Mouse (Mus musculus): ENCODE data around the gene Abcc6. TPM values are rescaled to one million over a fixed set of nuclear protein-coding genes. Genes with fewer than 3 reads are reported as not detected.

Gene Abcc6
- polyA plus RNA-seq, 1 experiment, result not detected

DNA sequence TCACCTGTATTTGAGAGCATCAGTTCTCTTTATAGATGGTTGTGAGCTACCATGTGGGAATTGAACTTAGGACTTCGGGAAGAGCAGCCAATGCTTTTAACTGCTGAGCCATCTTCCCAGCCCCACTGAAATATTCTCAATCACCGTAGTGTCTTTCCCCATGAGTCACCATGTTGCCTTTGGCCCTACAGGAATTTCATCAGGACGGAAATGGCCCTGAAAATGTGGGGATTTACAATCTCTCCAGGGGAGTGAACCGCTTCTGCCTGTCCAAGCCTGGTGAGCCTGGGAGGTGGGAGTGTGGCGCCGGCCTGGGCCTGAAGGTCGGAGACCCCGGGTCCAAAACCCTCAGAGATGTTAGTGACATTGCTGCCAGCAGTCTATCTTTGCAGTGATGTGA is 30.6 kb upstream of the Abcc6 start:
- H3K4me3 ChIP-seq (ENCODE audit: low read depth, low read length), result no peak overlapping the region
- H3K9me3 ChIP-seq (replicated peaks; ENCODE audit: control insufficient read depth, insufficient read depth, low read length, poor library complexity, severe bottlenecking), result no peaks in the 10 kb centered on the region
- no peak overlapping the region for H3K27ac ChIP-seq (ENCODE audit: insufficient read depth, low read length)
- no peaks in the 10 kb centered on the region for H3K27me3 ChIP-seq (ENCODE audit: control insufficient read depth, insufficient read depth, low read length, poor library complexity, severe bottlenecking)
- peaks cover 35% of the 10 kb centered on the region for H3K36me3 ChIP-seq (ENCODE audit: control insufficient read depth, insufficient read depth, low read length, poor library complexity, severe bottlenecking)
- no peak overlapping the region for H3K9ac ChIP-seq (ENCODE audit: low read depth, poor library complexity, severe bottlenecking)
- no peak for TF ChIP-seq CTCF (IDR thresholded peaks at IDR 0.05; ENCODE audit: low read depth, low read length)
- H3K4me1 ChIP-seq (ENCODE audit: control insufficient read depth, insufficient read depth, low read length), result peaks cover 3% of the 10 kb centered on the region

DNA sequence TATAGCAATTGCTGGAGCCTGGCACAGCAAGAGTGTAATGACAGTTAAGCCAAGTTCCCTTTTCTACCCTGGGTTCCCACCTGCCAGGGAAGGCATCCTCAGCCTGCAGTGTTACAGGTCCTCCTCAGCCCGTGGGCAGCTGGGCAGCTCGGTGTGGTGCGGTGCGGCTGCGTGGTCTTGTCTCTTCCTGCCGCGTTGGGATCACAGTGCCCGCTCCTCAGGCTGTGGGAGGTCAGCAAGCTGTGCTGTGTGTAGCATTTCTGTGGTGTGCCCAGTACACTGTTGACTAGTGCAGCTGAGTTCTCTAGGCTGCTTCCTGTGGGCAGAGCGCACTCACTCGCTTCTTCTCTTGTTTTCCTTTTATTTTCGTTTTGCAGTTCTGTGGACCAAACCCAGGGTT is 28.8 kb upstream of the Abcc6 start:
- Histone ChIP-seq H3K9ac (ENCODE audit: low read depth, poor library complexity, severe bottlenecking) (no peak overlapping the region), H3K4me3 (ENCODE audit: low read depth, low read length) (no peak overlapping the region), H3K9me3 (replicated peaks; ENCODE audit: control insufficient read depth, insufficient read depth, low read length, poor library complexity, severe bottlenecking) (no peaks in the 10 kb centered on the region), H3K27me3 (ENCODE audit: control insufficient read depth, insufficient read depth, low read length, poor library complexity, severe bottlenecking) (no peaks in the 10 kb centered on the region), H3K27ac (ENCODE audit: insufficient read depth, low read length) (no peak overlapping the region), H3K4me1 (ENCODE audit: control insufficient read depth, insufficient read depth, low read length) (peaks cover 3% of the 10 kb centered on the region), H3K36me3 (ENCODE audit: control insufficient read depth, insufficient read depth, low read length, poor library complexity, severe bottlenecking) (peaks cover 43% of the 10 kb centered on the region)
- TF ChIP-seq POLR2A (IDR thresholded peaks at IDR 0.05; ENCODE audit: insufficient read depth, low read length) (no peak), EP300 (IDR thresholded peaks at IDR 0.05; ENCODE audit: insufficient read depth, low read depth, low read length) (no peak), CTCF (IDR thresholded peaks at IDR 0.05; ENCODE audit: low read depth, low read length) (no peak)

DNA sequence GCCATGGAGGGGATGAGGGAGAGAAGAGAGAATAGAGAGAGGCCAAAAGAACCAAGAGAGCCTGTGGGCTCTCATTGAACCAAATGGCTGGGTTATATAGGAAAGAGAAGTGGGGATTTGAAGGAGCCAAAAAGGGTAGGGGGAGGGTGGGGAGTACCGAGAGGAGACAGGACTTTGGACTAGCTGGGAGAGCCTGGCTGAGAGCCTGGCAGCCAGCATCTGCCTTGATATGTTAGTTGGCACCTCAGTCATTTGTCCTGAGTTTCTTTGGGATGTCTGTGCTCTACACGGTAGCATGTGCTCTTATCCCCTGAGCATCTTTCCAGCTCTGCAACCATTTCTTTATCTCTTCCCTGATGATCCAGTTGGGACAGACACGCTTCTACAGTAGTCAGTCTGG is 23.5 kb upstream of the Abcc6 start:
- Histone ChIP-seq H3K9me3 (replicated peaks; ENCODE audit: control insufficient read depth, insufficient read depth, low read length, poor library complexity, severe bottlenecking) (no peaks in the 10 kb centered on the region), H3K27ac (ENCODE audit: insufficient read depth, low read length) (no peak overlapping the region), H3K4me3 (ENCODE audit: low read depth, low read length) (no peak overlapping the region), H3K27me3 (ENCODE audit: control insufficient read depth, insufficient read depth, low read length, poor library complexity, severe bottlenecking) (no peaks in the 10 kb centered on the region), H3K36me3 (ENCODE audit: control insufficient read depth, insufficient read depth, low read length, poor library complexity, severe bottlenecking) (peaks cover 41% of the 10 kb centered on the region), H3K9ac (ENCODE audit: low read depth, poor library complexity, severe bottlenecking) (no peak overlapping the region), H3K4me1 (ENCODE audit: control insufficient read depth, insufficient read depth, low read length) (no peaks in the 10 kb centered on the region)
- TF ChIP-seq POLR2A (IDR thresholded peaks at IDR 0.05; ENCODE audit: insufficient read depth, low read length) (no peak), EP300 (IDR thresholded peaks at IDR 0.05; ENCODE audit: insufficient read depth, low read depth, low read length) (no peak), CTCF (IDR thresholded peaks at IDR 0.05; ENCODE audit: low read depth, low read length) (no peak)

DNA sequence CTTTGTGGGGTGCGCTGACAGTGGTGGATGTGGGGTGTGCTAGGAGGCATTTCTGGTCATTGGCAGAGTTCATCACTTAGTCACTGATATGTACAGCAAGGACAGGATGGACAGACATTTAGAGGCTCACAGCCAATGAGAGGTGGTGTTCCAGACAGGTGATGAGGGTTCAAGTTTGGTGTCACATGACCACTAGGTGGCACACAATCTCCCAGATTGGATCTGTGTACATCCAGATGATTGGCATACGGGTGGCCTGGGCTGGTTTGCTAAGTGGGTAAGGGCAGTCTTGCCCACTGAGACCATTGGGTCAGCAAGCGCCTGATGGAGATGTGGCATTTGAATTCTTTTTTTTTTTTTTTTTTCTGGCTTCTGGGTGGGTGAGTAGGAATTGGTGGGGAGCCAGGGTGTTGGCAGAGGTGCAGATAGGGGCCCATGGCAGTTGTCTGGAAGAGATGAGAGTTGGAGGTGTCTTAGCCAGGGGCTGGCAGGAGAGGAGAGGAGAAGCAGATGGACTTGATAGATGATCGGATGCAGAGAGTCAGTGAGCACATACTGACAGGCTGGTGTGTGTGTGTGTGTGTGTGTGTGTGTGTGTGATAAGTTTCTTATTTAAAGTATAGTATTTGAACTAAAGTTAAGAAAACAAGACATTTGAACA is 22.2 kb upstream of the Abcc6 start:
- Histone ChIP-seq H3K9ac (ENCODE audit: low read depth, poor library complexity, severe bottlenecking) (no peak overlapping the region), H3K4me3 (ENCODE audit: low read depth, low read length) (no peak overlapping the region), H3K27me3 (ENCODE audit: control insufficient read depth, insufficient read depth, low read length, poor library complexity, severe bottlenecking) (no peaks in the 10 kb centered on the region), H3K4me1 (ENCODE audit: control insufficient read depth, insufficient read depth, low read length) (no peaks in the 10 kb centered on the region), H3K36me3 (ENCODE audit: control insufficient read depth, insufficient read depth, low read length, poor library complexity, severe bottlenecking) (peaks cover 42% of the 10 kb centered on the region), H3K27ac (ENCODE audit: insufficient read depth, low read length) (no peak overlapping the region), H3K9me3 (replicated peaks; ENCODE audit: control insufficient read depth, insufficient read depth, low read length, poor library complexity, severe bottlenecking) (no peaks in the 10 kb centered on the region)
- TF ChIP-seq CTCF (IDR thresholded peaks at IDR 0.05; ENCODE audit: low read depth, low read length) (peak; percentile 23), POLR2A (IDR thresholded peaks at IDR 0.05; ENCODE audit: insufficient read depth, low read length) (no peak)

DNA sequence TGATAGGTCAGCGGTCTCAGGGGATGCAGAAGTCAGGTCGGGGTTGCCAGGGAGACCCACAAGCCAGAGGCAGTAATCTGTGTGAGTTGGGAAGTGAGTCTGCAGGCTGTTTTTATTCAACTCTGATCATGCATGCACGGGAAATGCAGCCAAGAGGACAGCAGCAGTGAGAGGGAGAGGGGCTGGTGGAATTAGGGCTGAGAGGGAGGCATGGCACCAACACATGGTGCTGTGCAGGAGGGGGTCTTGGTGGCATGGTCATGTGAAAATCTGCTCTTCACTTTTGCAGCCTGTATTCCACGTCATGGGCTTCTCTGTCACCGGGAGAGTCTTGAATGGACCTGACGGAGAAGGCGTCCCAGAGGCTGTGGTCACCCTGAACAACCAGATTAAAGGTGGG is 19.9 kb upstream of the Abcc6 start:
- H3K27me3 ChIP-seq (ENCODE audit: control insufficient read depth, insufficient read depth, low read length, poor library complexity, severe bottlenecking), result no peaks in the 10 kb centered on the region
- TF ChIP-seq POLR2A (IDR thresholded peaks at IDR 0.05; ENCODE audit: insufficient read depth, low read length) (no peak), EP300 (IDR thresholded peaks at IDR 0.05; ENCODE audit: insufficient read depth, low read depth, low read length) (no peak), CTCF (IDR thresholded peaks at IDR 0.05; ENCODE audit: low read depth, low read length) (no peak)

DNA sequence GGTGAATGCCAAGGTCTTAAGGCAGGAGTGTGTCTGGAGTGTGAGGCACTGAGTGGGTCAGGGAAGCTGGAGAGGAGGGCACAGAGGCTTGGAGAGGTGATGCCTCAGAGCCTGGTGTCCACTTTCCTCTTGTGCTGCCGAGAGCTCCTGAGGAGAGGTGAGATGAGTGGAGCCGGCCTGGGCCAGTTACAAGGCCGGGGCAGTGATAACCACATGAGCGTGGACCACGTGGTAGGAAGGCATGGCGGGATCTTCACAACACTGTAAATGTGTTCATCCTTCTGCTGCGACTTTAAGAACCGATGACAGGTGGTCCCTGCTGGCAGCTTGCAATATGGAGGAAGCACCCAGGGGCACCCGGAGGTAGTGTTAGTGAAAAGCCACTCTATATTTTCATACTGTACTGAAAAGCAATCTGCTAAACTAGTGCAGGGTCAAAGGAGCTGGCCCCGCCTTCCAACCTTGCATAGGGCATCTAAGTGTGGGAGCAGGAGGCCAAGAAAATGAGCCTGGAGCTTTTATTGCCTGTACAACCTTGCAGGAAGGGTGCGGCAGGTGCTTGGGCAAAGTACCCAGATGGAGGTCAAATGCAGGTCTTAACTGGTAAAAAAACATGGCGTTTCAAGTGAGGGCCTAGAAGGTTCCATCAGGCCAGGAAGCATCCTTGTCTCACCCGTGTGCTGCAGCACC is 17.9 kb upstream of the Abcc6 start:
- H3K4me1 ChIP-seq (ENCODE audit: control insufficient read depth, insufficient read depth, low read length), result no peaks in the 10 kb centered on the region
- H3K36me3 ChIP-seq (ENCODE audit: control insufficient read depth, insufficient read depth, low read length, poor library complexity, severe bottlenecking), result peaks cover 61% of the 10 kb centered on the region
- H3K4me3 ChIP-seq (ENCODE audit: low read depth, low read length), result no peak overlapping the region
- H3K9ac ChIP-seq (ENCODE audit: low read depth, poor library complexity, severe bottlenecking), result no peak overlapping the region
- H3K27ac ChIP-seq (ENCODE audit: insufficient read depth, low read length), result no peak overlapping the region
- no peak for TF ChIP-seq POLR2A (IDR thresholded peaks at IDR 0.05; ENCODE audit: insufficient read depth, low read length)
- no peak for TF ChIP-seq EP300 (IDR thresholded peaks at IDR 0.05; ENCODE audit: insufficient read depth, low read depth, low read length)
- no peak for TF ChIP-seq CTCF (IDR thresholded peaks at IDR 0.05; ENCODE audit: low read depth, low read length)
- H3K27me3 ChIP-seq (ENCODE audit: control insufficient read depth, insufficient read depth, low read length, poor library complexity, severe bottlenecking), result no peaks in the 10 kb centered on the region
- H3K9me3 ChIP-seq (replicated peaks; ENCODE audit: control insufficient read depth, insufficient read depth, low read length, poor library complexity, severe bottlenecking), result no peaks in the 10 kb centered on the region

More for the DNA sequence above, 19.9 kb upstream of the Abcc6 start:
- H3K4me1 ChIP-seq (ENCODE audit: control insufficient read depth, insufficient read depth, low read length), result no peaks in the 10 kb centered on the region
- no peak overlapping the region for H3K9ac ChIP-seq (ENCODE audit: low read depth, poor library complexity, severe bottlenecking)
- H3K4me3 ChIP-seq (ENCODE audit: low read depth, low read length), result no peak overlapping the region
- H3K27ac ChIP-seq (ENCODE audit: insufficient read depth, low read length), result no peak overlapping the region
- H3K9me3 ChIP-seq (replicated peaks; ENCODE audit: control insufficient read depth, insufficient read depth, low read length, poor library complexity, severe bottlenecking), result no peaks in the 10 kb centered on the region
- H3K36me3 ChIP-seq (ENCODE audit: control insufficient read depth, insufficient read depth, low read length, poor library complexity, severe bottlenecking), result peaks cover 56% of the 10 kb centered on the region
